Mouse (Mus musculus) testis, adult 2 months (tissue): ENCODE measurements around the gene Tmem95.

Source experiments
- CTCF ChIP-seq: fragments of 200-500 bp; IDR thresholded peaks from 2 replicates; pipeline ENCODE4 v1.5.1; 2012; ENCODE audit warnings: low read depth, mild to moderate bottlenecking, inconsistent platforms, low read length, moderate library complexity; ENCODE audit not compliant: control insufficient read depth, insufficient read depth, insufficient replicate concordance
- POLR2A ChIP-seq: fragments of 200-500 bp; IDR thresholded peaks from 2 replicates; pipeline ENCODE4 v1.6.1; 2012; ENCODE audit warnings: low read depth, mild to moderate bottlenecking, inconsistent platforms, low read length, moderate library complexity; ENCODE audit not compliant: control insufficient read depth

GRCm38 (mm10) chr11:69865561-69865960 lies 12.3 kb downstream of the Tmem95 start:
- TF ChIP-seq CTCF (no peak), POLR2A (no peak)
